Mouse (Mus musculus) hindbrain, embryonic 12.5 days (tissue): ENCODE measurements around the gene Srarp. TPM values are rescaled to one million over a fixed set of nuclear protein-coding genes. Genes with fewer than 3 reads are reported as not detected.

Experiments
- ATAC-seq: fragments of 200-750 bp; cut with Nextera tagmentation; 2 replicates; pipeline ENCODE4 v1.8.0; 2017; ENCODE audit warnings: moderate TSS enrichment; ENCODE audit not compliant: low FRiP score
- H3K27ac ChIP-seq: fragments of 300-500 bp; sonication (generic); 2 replicates; pipeline ENCODE4 v1.5.1; 2016; ENCODE audit warnings: mild to moderate bottlenecking
- H3K27me3 ChIP-seq: fragments of 300-500 bp; sonication (generic); 2 replicates; pipeline ENCODE4 v1.6.1; 2016; ENCODE audit warnings: mild to moderate bottlenecking
- H3K36me3 ChIP-seq: fragments of 300-500 bp; sonication (generic); 2 replicates; pipeline ENCODE4 v1.6.1; 2016; ENCODE audit warnings: mild to moderate bottlenecking
- H3K4me1 ChIP-seq: fragments of 300-500 bp; sonication (generic); 2 replicates; pipeline ENCODE4 v1.6.1; 2016
- H3K4me2 ChIP-seq: fragments of 300-500 bp; sonication (generic); replicated peaks from 2 replicates; pipeline ENCODE4 v1.6.1; 2016; ENCODE audit warnings: mild to moderate bottlenecking
- H3K4me3 ChIP-seq: fragments of 300-500 bp; sonication (generic); 2 replicates; pipeline ENCODE4 v1.5.1; 2016; ENCODE audit warnings: mild to moderate bottlenecking
- H3K9ac ChIP-seq: fragments of 300-500 bp; sonication (generic); 2 replicates; pipeline ENCODE4 v1.6.1; 2016; ENCODE audit warnings: mild to moderate bottlenecking, moderate library complexity
- H3K9me3 ChIP-seq: fragments of 300-500 bp; sonication (generic); replicated peaks from 2 replicates; pipeline ENCODE4 v1.6.1; 2016; ENCODE audit warnings: mild to moderate bottlenecking
- WGBS: fragments of 180-500 bp; shearing (Covaris S2); methylation state at CpG from one replicate; pipeline ENCODE4 v1.1.7; 2016; 5-methylcytosine and 5-hydroxymethylcytosine counted together
- polyA plus RNA-seq: library from polyadenylated mRNA; unstranded; fragments of >200 nt; fragmentation: Nextera tagmentation; extraction: Ambion mirVana; gene quantifications from 2 replicates; pipeline ENCODE4 v1.2.1, GENCODE M21; 2016

Srarp gene
- polyA plus RNA-seq, 1 experiment from 2014 or later: not detected

DNA sequence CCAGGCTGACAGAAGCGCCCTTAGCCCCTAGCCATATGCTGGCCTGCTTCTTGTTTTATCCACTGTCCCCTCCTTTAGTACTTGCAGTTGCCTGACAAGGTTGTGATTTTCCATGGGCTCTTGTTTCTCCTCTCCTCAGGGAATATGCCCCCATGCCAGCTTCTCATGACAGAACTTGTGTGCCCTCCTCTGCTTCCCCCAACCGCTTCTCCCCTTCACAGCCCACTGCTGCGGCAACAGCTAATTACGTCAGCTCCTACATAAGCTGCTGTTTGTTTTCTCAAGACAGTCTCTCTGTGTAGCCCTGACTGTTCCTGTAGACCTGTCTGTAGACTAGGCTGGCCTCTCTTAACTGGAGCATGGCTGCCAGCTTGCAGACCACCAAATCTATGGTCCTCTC, 19.6 kb upstream of the Srarp start:
- H3K4me3 ChIP-seq: no peak overlapping the region
- H3K27ac ChIP-seq: no peak overlapping the region
- no peaks in the 10 kb centered on the region for H3K9me3 ChIP-seq
- peaks cover 44% of the 10 kb centered on the region for H3K36me3 ChIP-seq
- peaks cover 30% of the 10 kb centered on the region for H3K4me1 ChIP-seq
- H3K4me2 ChIP-seq: no peak overlapping the region
- ATAC-seq: no peak
- no peak overlapping the region for H3K9ac ChIP-seq
- H3K27me3 ChIP-seq: no peaks in the 10 kb centered on the region
- 66% methylated on average over 4 of the region's 4 CpGs for WGBS

DNA sequence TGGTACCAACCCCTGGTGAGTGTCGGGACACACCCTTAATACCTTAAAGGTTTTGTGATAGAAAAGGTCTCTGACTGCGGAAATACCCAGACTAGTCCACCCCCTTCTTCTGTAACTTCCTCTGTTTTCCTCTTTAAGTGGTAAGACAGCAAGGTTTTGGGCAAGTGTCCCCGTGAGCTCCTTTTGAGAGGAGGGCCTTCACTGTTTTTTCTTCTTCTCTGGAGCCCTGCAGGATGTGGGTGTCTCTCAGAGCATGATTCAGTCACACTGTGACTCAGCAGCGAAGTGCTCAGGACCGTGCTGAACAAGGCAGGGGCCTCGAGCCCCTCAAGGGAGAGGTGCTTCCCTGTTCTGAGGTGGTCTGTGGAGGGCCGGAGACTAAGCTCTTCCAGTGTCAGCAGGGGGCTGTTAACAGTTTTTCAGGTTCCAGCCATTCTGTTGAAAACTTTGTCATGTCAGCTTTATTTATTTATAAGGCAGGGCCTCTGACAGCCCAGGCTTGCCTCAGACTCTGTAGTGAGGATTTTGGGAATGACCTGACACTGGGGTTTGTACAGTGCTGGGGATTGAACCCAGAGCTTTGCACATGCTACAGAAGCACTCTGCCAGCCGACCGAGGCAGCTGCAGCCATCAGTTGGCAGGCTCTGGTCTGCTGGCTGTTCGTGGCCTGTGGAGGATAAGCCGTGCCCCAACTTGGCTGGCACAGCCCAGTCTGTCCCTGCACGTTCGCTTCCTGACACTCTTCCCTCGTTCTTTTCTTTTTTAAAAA, 18.9 kb upstream of the Srarp start:
- Histone ChIP-seq H3K4me3 (no peak overlapping the region), H3K27ac (no peak overlapping the region), H3K4me1 (peaks cover 30% of the 10 kb centered on the region), H3K9ac (no peak overlapping the region), H3K4me2 (no peak overlapping the region), H3K36me3 (peaks cover 48% of the 10 kb centered on the region), H3K9me3 (no peaks in the 10 kb centered on the region), H3K27me3 (no peaks in the 10 kb centered on the region)
- WGBS: 83% methylated on average over 14 of the region's 14 CpGs
- no peak for ATAC-seq

DNA sequence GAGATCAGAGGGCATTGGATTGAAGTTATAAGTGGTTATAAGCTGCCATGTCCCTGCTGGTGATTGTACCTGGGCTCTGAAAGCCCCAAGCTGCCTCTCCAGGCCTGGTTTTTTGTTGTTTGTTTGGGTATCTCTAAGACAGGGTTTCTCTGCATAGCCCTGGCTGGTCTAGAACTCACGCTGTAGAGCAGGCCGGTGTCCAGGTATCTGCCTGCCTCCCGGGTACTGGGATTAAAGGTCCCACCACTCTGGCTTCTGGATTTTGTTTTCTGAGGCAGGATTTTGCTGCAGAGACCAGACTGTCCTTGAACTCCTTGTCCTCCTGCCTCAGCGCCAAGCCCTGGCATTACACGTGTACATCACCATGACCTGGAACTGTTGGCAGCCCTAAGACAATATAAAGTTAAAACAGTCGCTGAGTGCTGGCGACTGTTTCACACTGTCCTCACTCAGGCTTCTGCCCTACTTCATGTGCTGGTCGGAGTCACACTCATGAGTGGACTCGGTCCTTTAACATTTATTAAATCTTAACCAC, 16.1 kb upstream of the Srarp start:
- Histone ChIP-seq H3K4me1 (peaks cover 11% of the 10 kb centered on the region), H3K9me3 (no peaks in the 10 kb centered on the region), H3K27ac (no peak overlapping the region), H3K4me3 (no peak overlapping the region), H3K4me2 (no peak overlapping the region), H3K27me3 (no peaks in the 10 kb centered on the region), H3K9ac (no peak overlapping the region), H3K36me3 (peaks cover 75% of the 10 kb centered on the region)
- ATAC-seq: no peak
- 95% methylated on average over 9 of the region's 9 CpGs for WGBS

DNA sequence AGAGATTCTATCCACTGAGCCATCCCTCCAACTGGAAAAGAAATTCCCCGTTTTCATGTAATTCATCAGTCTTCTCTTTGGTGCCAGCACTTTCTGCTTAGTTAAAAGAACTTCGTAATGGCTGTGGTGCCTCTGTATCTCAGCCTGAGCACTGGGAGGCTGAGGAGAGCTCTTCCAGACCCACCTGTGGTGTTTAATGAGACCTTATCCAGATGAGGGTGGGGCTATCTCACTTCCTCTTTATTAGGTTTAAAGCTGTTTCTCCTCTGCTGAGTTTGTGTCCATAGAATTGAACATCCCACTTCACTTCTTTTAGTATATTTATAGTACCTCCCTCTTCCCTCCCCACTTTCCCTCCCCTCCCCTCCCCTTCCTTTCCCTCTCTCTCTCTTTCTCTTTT, 15.3 kb upstream of the Srarp start:
- 82% methylated on average over 2 of the region's 2 CpGs for WGBS
- Histone ChIP-seq H3K36me3 (peaks cover 76% of the 10 kb centered on the region), H3K4me3 (no peak overlapping the region), H3K9me3 (no peaks in the 10 kb centered on the region), H3K27ac (no peak overlapping the region), H3K9ac (no peak overlapping the region), H3K4me1 (peaks cover 15% of the 10 kb centered on the region), H3K4me2 (no peak overlapping the region), H3K27me3 (no peaks in the 10 kb centered on the region)
- ATAC-seq: no peak

DNA sequence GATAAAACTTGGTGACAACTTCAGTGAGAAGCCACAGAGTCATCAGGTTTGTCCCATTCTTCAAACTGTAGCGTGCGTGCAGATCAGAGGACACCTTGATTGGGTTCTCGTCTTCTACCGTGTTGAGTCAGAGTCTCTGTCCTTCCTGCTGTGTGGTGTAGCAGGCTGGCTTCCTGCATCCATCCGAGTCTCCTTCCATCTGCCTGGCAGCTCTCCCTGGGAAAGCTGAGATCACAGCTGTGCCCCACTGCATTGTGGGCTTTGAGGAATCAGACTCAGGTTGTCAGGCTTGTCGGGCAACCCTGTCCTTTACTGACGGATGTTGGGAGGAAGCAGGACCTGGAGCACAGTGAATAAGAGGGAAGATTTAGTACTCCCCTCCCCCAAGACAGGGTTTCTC, 10.3 kb upstream of the Srarp start:
- Histone ChIP-seq H3K9me3 (no peaks in the 10 kb centered on the region), H3K27ac (no peak overlapping the region), H3K9ac (no peak overlapping the region), H3K27me3 (no peaks in the 10 kb centered on the region), H3K4me3 (no peak overlapping the region), H3K4me2 (no peak overlapping the region), H3K4me1 (peaks cover 20% of the 10 kb centered on the region), H3K36me3 (peaks cover 39% of the 10 kb centered on the region)
- no peak for ATAC-seq
- 74% methylated on average over 7 of the region's 7 CpGs for WGBS

DNA sequence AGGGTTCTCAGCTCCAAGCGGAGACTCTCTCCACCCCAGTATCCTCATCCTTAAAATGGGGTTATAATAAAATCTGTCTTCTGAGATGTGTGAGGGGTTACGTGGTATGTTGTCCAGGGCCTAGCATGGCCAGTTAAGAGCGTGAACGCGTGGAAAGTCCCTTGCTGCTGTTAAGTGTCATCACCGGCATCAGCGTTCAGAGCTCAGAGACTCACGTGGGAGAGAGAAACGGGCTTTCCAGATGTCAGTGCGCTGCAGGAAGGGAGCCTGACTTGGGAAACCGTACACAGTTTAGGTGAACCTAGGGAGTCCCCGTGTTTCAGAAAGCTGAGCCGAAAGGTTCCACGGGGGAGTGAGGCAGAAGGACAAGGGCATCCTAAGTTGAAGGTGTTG, 9.4 kb upstream of the Srarp start:
- Histone ChIP-seq H3K36me3 (peaks cover 36% of the 10 kb centered on the region), H3K4me1 (peaks cover 20% of the 10 kb centered on the region), H3K9me3 (no peaks in the 10 kb centered on the region), H3K4me2 (peak overlapping the region; percentile 86), H3K27ac (peak overlapping the region; percentile 84), H3K9ac (peak overlapping the region; percentile 98), H3K27me3 (no peaks in the 10 kb centered on the region), H3K4me3 (peak overlapping the region; percentile 100)
- ATAC-seq: no peak
- WGBS: 17% methylated on average over 14 of the region's 14 CpGs

DNA sequence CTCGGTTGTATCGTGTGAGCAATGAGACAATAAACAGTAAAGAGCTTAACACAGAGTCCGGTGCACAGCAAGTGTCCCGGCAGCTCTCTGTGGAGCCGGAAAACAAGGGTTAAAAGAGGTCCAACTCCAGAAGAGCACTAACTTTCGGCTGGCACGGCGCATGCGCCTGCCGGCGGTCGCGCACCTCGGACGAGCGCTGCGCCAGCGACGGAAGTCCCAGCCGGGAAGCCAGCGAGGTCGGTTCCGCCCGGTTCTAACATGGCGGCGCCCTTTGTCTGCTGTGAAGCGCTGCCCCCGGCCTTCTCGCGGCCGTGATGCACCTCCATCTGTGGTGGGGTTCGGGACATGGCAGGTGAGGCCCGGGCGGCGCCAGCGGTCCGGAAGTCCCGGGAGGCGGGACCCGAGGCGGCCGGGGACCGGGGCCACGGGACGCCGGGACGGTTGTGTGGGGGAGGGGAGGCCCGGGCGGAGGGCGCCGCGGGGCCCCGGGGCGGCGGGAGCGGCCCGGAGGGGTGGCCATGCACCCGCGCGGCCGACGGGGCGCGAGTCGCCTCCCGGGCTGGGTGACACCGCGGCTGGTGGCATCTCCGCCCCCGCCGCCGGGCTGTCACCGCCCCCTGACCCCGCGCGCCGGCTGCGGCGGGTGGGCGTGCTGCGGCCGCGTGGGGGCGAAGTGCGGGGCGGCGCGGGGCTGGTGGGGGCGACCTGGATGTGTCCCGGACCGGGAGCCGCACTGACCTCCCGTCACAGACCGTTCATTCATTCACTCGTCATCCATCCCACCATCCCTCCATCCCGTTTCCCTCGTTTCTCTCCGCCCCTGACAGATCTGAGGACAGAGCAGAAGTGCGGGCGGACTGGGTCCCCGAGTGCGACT, 8.8 kb upstream of the Srarp start, which contains the start of gene Zbtb17:
Zbtb17 (plus strand) TSS at position 204 of the 877 bp plus-strand sequence.
- ATAC-seq: peak; percentile 91
- whole genome bisulfite sequencing: under 1% methylated on average over 84 of the region's 102 CpGs
- Histone ChIP-seq H3K9ac (peak within 1 kb of the TSS; percentile 98), H3K4me3 (peak within 1 kb of the TSS; percentile 100), H3K27me3 (no peaks in the 10 kb centered on the region), H3K36me3 (peaks cover 29% of the 10 kb centered on the region), H3K4me1 (peaks cover 20% of the 10 kb centered on the region), H3K9me3 (no peaks in the 10 kb centered on the region), H3K4me2 (peak within 1 kb of the TSS; percentile 86), H3K27ac (peak within 1 kb of the TSS; percentile 84)

DNA sequence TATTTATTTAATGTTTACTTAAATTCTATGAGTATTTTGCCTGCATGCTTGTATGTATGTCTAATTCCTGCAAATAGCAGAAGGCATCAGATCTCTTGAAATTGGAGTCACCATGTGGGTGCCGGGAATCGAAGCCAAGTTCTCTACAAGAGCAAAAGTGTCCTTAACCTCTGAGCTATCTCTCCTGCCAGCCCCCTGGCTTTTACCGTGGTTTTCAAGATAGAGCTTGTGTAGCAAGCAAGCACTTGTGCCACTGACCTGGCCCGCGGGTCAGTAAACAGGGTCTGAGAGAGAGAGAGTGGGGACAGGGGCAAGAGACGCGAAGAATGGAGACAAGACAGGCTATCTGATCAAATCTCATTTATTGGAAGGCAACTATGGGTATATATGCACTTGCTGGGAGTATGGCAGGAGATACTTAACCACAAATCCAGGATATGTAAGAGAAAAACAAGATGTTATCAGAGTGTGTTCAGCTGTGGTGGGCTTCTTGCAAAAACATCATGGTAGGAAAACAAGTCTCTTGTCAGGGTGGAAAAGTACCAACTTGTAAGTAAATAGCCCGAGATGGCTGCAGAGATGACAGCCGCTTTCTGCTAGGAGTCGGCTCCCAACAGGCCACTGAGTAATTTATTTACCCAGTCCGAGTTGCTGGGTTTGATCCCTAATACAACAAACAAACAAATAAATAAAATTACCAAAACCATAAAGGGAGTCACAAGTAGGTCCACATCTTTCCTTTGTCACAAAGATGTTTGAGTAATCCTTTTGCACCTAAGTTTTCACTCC, 7.9 kb upstream of the Srarp start:
- no peak overlapping the region for H3K27ac ChIP-seq
- peaks cover 21% of the 10 kb centered on the region for H3K36me3 ChIP-seq
- WGBS: 51% methylated on average over 11 of the region's 11 CpGs
- ATAC-seq: peak; percentile 43; the same call in 1 of the 2 replicates
- H3K4me1 ChIP-seq: peaks cover 20% of the 10 kb centered on the region
- peak overlapping the region; percentile 86 for H3K4me2 ChIP-seq
- peak overlapping the region; percentile 98 for H3K9ac ChIP-seq
- peak overlapping the region; percentile 100 for H3K4me3 ChIP-seq
- H3K9me3 ChIP-seq: no peaks in the 10 kb centered on the region
- no peaks in the 10 kb centered on the region for H3K27me3 ChIP-seq

DNA sequence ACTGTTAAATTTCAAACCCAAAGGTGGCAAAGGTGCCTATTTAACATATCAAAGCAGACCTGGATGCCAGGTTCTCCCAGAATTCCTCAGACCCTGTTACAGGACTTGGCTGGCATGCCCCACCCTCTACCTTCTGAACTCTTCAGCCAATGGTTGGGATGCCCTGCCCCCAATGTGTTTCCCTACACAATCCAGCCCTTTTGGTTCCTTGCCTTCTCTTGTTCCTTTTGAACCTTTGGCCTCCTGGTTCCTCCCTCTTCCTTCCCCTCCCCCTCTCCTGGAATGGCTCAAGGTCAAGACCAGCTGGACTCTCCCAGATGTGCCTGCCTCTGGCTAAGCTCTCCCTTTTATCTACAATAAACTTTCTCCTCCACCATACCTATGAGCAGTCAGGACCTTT, 5.0 kb upstream of the Srarp start:
- no peak overlapping the region for H3K9ac ChIP-seq
- no peak for ATAC-seq
- no peaks in the 10 kb centered on the region for H3K27me3 ChIP-seq
- H3K27ac ChIP-seq: no peak overlapping the region
- H3K4me2 ChIP-seq: no peak overlapping the region
- no peak overlapping the region for H3K4me3 ChIP-seq
- peaks cover 14% of the 10 kb centered on the region for H3K4me1 ChIP-seq
- H3K9me3 ChIP-seq: no peaks in the 10 kb centered on the region
- no peaks in the 10 kb centered on the region for H3K36me3 ChIP-seq

DNA sequence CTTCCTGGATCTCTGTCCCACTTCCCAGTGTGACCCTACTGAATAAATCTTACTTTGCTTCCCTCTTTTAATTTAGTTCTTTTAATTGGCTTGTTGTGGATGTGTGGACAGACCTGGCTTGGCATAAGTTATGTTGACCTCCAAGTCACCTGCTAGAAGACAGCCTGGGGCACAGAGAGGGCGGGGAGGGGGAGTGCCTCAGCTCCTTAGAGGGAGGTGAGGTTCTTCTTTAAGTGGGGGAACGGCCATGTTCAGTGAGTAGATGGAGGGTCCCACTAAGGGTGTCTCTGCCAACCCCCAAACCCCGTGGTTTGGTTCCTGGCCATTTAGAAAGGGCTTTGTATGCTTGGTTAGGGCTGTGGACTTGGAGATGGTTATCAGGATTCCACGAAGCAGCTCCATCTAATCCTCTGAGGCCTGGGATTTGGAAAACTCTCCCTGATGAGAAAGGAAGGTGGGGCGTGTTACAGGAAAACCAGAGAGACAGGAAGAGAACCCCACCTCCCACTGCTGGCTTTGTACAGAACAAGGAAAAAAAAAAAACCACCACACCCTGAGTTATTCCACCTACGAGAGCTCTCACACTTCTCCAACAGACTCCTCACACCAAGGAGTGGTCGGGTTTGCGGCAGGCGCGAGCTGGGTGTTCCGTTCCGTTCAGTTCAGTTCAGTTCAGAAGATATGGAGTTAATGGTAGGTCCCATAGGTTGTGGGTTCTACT, 3.3 kb upstream of the Srarp start:
- WGBS: 84% methylated on average over 12 of the region's 12 CpGs
- Histone ChIP-seq H3K9me3 (no peaks in the 10 kb centered on the region), H3K4me1 (peaks cover 6% of the 10 kb centered on the region; the same call in 1 of the 2 replicates), H3K27me3 (no peaks in the 10 kb centered on the region), H3K27ac (no peak overlapping the region), H3K4me3 (no peak overlapping the region), H3K9ac (no peak overlapping the region), H3K36me3 (no peaks in the 10 kb centered on the region), H3K4me2 (no peak overlapping the region)
- no peak for ATAC-seq

DNA sequence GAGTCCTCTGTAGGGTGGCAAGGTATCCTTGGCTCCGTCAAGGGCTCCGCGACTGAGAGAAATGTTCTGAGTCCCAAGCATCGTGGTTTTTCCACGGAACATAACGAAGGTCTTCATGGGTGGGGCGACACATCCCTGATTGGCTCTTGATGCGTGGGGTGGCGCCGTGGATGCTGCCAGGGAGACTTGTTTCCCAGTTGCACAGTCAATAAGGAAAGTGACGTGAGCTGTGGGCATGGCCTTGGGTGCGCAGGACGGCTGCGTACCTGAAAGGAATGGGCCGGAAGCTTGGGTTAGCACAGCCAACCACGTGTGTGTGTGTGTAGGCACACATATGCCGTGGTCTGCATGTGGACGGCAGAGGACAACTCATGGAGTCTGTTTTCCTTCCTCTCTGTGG, 2.7 kb downstream of the Srarp start:
- Histone ChIP-seq H3K27ac (no peak overlapping the region), H3K27me3 (peaks cover 4% of the 10 kb centered on the region; the same call in 1 of the 2 replicates), H3K4me1 (no peaks in the 10 kb centered on the region), H3K4me3 (no peak overlapping the region), H3K9me3 (no peaks in the 10 kb centered on the region), H3K36me3 (no peaks in the 10 kb centered on the region), H3K4me2 (no peak overlapping the region), H3K9ac (no peak overlapping the region)
- no peak for ATAC-seq
- WGBS: 83% methylated on average over 18 of the region's 18 CpGs
